Mouse (Mus musculus) lung, postnatal 0 days (tissue): ENCODE results near the gene Cadps.

ENCODE experiments used
- CTCF ChIP-seq: IDR thresholded peaks from 2 replicates; pipeline ENCODE4 v1.5.1; 2016; ENCODE audit warnings: antibody characterized with exemption, mild to moderate bottlenecking
- EP300 ChIP-seq: IDR thresholded peaks from 2 replicates; pipeline ENCODE4 v1.6.1; 2016; ENCODE audit warnings: antibody characterized with exemption, mild to moderate bottlenecking, control low read depth

DNA sequence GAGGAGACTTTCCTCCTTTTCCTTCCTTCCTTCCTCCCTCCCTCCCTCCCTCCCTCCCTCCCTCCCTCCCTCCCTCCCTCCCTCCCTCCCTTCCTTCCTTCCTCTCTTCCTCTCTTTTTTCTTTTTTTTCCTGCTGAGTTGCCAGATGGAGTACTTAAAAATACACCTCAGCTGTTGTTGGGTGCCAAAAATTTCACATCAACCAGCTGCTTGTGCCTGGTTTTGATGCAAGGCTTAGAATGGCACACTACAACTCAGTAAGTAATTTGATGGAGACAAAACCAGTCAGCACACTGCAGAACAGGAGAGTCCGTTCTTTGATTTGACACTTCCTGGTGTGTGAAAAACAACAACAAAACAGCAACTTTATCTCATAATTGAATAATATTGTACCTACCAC is 42.9 kb downstream of the Cadps start:
- TF ChIP-seq CTCF: no peak
- TF ChIP-seq EP300: no peak
